Mouse (Mus musculus) adrenal gland, adult 18-20 months (tissue): ENCODE results near the gene Atp2b2. TPM values are rescaled to one million over a fixed set of nuclear protein-coding genes. Genes with fewer than 3 reads are reported as not detected.

Experiments used
- DNase-seq, 2 experiments: peaks; one replicate each; pipeline ENCODE4 v3.0.0; 2021 to 2022; ENCODE audit warnings: low spot score in 2 of 2
- total RNA-seq, 2 experiments: library from RNA; stranded (reverse); gene quantifications; 1 replicate in 1 of 2; 2 replicates in 1 of 2; pipeline ENCODE4 v1.2.3; 2021

Gene Atp2b2
- total RNA-seq, 2 experiments from 2014 or later, result 3.4 to 4.9 TPM

DNA sequence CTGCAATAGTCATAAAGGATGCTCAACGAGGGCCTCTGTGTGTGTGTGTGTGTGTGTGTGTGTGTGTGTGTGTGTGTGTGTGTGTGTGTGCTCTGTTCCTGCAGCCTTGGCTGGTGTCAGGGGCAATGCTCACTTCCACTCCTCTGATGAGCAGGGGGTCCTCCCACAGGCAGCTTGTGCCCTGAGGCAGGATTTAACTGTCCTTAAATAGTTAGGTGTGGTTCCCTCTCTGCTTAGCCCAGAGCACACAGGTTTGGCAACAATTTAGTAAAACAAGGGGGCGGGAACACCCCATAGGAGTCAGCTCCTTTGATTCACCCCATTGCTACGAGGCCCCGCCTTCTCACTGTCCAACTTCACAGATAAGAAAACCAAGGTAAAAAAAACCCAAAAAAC lies 181.0 kb downstream of the Atp2b2 start:
- no peak for DNase-seq

DNA sequence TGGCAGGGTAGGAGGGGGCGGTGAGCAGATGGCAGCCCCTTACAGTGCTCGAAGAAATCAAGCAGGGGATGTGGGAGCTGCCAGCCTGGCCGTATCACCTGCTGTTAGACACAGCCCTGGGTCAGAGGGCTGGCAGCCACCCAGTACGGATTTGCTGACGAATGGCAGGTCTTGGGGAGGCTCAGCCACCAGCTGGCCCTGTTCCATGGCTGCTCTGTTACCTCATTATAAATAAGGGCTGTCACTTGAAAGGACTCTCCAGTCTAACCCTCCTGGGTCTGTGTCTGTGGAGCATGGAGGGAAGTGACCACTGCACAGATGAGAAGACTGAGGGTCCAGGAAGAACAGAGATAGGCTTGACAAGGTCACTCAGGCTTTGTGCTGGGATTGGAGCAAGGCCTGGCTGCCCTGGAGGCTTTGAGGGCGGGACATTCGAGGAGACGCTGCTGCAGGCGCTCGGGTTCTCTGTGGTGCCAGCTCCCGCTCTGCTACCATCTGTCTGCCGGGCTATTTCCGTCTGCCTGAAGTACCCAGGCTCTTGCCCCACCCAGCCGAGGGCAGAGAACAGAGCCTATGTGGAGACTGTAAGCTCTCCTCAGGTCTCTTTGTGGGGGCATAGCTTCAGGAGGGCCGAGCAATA lies 181.6 kb downstream of the Atp2b2 start:
- DNase-seq, result no peak

- DNase-seq, result no peak
Measured at GRCm38 (mm10) chr6:113860023-113860734, 182.2 kb downstream of the Atp2b2 start.

DNA sequence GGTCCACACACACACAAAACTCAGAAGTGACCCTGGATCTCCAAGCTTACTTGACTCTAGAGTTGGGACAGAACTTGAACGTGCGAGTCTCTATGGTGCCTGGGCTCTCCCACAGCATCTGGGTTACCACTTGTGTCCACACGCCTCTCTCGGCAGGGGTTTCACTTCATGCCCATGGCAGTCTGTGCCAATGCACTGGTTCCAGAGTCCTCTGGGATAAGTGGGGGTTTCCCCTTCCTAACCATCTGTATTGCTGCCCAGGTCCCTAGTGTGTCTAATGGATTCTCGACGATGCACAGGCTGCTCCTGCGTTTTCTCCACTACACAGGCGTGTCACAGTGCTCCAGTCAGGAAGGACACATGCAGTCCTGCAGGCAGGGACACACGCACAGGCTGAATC lies 184.1 kb downstream of the Atp2b2 start:
- DNase-seq, result no peak

- no peak for DNase-seq
Measured at GRCm38 (mm10) chr6:113857310-113857873, 185.0 kb downstream of the Atp2b2 start.

DNA sequence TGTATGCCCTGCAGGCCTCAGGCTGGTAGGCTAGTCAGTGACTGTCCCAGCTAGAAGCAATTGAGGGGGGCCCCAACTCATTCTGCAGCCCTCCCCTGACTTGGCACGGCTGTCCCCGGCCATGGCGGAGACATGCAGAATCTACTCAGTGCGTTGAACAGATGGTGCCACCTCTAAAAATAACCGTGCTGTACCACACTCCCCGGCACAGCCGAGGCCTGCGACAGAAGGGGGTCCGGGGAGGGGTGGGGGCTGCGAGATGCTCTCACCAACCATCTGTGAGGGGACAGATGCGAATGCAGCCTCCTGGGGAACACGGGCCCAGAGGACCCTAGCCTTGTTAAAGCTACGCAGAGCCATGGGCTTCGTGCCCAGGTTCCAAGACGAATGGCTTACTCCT lies 185.6 kb downstream of the Atp2b2 start:
- DNase-seq, result no peak

DNA sequence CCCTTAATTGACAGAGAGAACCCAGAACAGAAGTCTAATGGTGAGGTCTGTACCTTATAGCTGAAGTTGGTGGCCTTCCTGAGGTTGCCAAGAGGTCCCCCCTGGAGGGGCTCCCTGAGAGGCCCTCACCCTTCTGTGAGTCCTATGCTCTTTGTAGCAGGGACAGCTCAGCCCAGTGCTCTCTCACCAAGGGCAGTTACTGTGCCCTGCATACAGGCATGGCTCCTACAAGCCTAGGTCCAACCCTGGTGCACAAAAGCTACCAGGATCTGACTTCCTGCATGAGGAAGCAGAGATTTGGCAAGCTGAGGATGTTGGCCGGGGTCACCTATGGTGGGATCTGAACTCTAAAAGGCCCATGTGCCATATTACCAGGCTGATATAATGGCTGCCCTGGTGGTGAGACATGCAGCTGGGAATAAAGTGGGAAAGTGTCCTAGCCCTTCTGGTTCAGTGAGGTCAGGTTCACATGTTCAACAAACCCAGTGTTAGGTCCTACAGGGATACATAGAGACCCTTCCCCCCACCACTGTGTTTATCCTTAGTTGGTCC lies 186.2 kb downstream of the Atp2b2 start:
- DNase-seq, result no peak

GRCm38 (mm10) chr6:113855581-113855980 lies 186.8 kb downstream of the Atp2b2 start:
- DNase-seq, result no peak

DNA sequence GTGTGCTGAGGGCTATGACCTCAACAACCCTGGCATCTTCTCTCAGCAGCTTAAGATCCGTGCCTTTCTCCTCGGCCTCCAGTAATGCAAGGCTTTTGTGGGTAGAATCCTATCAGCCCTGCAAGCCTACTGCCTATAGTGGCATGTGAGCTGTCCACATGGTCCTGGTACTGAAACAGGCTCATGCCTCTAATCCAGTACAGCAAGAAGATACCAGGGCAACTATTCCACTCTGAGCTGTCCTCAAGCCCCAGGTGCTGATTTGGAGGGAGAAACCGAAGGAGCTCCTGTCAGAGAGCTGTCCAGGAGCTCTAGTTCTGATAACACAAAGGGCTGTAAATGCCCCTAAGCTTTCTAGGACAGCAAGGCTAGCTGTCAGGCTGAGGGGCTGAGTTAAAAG lies 190.1 kb downstream of the Atp2b2 start:
- DNase-seq, result peak in 1 of 2 experiments; percentile 11

DNA sequence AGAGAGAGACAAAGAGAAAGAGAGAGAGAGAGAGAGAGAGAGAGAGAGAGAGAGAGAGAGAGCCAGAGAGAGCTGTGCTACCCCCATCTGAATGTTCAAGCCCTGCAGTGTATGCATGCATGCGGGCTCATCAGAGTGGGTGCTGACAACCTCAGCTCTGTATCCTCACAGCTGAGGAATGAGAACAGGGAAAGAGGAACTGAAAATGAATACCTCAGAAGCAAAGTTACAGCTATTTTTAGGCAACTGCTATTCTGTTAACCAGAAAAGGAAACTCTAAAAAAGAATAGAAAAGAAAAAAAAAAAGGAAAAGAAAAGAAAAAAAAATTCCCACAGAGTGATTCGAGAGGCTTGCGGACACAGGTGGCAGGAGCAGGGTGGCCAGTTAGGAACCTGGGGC lies 192.6 kb downstream of the Atp2b2 start:
- no peak for DNase-seq

GRCm38 (mm10) chr6:113848655-113849054 lies 193.8 kb downstream of the Atp2b2 start:
- no peak for DNase-seq

DNA sequence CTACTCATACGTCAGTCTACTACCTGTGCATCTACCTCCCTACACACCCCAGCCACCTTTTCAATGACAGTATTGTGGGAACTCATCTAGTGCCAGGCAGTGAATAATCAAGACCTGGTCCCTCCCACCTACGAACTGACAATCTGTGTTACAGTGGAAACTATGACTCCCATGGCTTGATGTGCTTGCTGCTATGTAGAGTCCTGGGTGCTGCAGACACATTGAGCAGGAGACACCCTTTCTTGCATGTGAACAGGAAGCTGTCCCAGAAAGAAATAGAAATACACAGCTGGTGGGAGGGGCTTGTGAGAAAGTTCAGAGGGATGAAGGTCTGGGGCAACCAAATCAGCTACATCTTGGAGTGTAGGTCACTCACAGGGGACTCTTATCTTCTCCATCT lies 195.3 kb downstream of the Atp2b2 start:
- no peak for DNase-seq

DNA sequence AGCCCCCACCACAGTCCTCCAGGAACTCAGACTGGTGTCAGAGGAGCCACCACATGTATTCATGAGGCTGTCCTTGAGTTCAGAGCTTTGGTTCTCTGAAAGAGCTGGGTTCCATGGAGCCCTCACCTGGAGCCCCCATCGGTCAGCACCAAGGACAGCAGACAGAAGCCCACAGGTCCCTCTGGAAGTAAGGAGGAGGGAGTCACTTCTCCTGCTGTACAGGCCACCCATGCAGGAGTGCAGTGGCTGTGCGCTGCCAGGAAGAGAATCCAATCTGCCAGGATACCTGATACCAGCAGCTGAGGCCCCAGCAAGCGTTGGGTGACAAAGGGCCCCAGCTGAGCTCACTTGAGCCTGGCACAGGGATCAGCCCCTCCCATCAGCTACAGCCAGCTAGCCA lies 199.2 kb downstream of the Atp2b2 start:
- no peak for DNase-seq

DNA sequence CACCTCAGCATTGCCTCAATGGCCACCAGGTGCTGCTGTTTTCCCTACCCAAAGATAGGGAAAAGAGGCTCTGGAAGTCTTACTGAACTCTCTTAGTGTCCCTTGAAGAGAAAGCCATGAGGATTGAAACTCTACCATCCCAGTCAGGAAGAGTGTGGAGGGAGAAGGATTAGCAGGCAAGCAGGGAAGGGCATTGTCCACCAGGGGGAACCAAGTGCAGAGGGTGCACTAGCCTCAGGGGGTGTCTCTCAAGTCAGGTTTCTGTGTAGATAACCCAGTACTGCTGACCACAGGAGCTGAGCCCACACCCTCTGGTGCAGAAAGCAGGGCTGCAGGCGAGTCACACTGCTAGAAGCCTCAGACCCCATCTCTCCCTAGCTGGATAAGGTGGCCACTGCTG lies 203.9 kb downstream of the Atp2b2 start:
- DNase-seq, result no peak

DNA sequence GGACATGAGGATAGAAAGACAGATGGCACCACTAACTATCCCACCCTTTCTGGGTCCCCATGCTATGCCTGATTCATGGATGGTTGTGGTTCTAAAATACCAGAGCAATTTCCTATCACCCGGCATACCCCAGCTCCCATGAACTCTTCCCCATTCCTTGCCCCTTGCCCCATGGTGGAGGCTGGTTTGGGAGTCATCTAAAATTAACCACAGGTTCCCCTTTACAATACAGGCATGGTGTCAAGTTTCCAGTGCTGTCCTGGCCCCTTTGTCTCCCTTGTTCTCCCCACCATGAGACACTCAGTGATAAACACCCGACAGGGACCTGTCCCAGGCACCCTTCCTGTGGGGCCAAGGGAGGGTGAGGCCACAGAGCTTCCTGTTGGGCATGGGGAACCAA lies 204.7 kb downstream of the Atp2b2 start:
- no peak for DNase-seq

DNA sequence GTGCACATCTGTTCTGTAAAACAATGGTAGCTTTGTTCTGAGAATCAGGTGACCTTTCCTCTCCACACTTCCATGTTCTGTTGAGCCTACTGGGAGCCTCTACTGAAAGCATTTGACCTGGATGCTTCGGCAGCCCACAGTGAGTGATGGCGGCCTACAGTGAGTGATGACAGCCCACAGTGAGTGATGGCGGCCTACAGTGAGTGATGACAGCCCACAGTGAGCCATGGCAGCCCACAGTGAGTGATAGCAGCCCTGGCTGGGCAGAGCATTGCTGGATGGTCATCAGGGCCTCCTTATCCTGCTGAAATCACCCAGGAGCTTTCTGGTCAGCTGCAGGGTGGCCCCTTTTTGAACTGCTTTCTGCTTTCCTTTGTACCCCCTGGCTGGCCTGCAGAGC lies 205.9 kb downstream of the Atp2b2 start:
- DNase-seq, result no peak

GRCm38 (mm10) chr6:113830463-113830862 lies 211.9 kb downstream of the Atp2b2 start:
- DNase-seq, result no peak

GRCm38 (mm10) chr6:113827309-113827708 lies 215.1 kb downstream of the Atp2b2 start:
- no peak for DNase-seq

GRCm38 (mm10) chr6:113822417-113822816 lies 220.0 kb downstream of the Atp2b2 start:
- DNase-seq, result peak; percentile 28 to 54

DNA sequence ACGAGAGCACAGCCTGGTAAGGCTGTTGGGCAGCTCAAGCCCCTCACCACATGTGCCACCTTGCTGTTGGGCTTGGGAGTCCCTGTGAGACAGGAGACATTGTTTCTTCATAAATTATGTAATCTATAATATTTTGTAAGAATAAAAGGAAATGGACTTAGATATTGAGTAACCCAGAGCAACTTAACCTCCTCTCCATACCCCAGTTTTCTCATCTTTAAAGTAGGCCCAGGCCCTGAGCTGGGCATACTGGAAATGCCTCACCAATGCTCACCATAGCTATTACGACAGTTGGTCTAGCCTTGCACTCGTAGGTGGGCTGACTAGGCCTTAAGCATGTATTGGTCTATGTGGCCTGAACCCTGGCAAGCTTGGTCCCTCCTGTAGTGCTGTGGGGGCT lies 225.7 kb downstream of the Atp2b2 start:
- DNase-seq, result no peak

DNA sequence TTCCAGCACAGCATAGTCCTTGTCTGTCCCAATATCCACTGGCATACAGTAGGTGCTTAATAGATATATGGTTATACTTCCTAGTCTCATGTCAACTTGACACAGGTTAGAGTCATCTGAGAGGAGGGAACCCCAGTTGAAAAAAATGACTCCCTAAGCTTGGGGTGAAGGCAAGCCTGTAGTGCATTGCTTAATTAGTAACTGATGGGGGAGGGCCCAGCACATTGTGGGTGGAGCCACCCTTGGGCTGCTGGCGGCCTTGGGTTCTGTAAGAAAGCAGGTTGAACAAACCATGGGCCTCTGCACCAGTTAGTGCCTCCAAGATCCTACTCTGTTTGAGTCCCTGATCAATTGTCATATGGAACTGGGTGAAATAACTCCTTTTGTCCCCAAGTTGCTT lies 231.0 kb downstream of the Atp2b2 start:
- no peak for DNase-seq

DNA sequence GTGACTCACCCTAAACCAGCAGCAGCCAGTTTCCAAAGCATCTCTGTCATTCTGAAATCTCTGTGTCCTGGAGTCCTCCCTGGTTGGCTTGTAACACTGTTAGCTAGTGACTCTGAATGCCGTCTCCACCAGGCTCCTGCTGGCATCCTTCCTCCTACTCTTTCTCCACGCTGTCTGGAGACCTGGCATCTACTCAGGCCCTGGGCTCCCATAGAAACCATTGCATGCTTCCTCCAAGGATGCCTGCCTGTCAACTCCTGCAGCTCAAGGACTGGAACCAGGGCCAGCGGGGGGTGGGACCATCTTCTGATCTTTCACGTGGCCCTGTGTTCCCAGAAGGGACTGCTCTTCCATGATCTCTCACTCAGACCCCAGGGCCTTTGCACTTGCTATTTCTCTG lies 231.7 kb downstream of the Atp2b2 start:
- no peak for DNase-seq
